Mouse (Mus musculus) E14TG2a.4 (cell line): ENCODE data around the gene Gm42417.

Source experiments
- CTCF ChIP-seq: conservative IDR thresholded peaks from 2 replicates; pipeline ENCODE4 v1.5.1; 2014; ENCODE audit warnings: low read length
- NANOG ChIP-seq: IDR thresholded peaks from 2 replicates; pipeline ENCODE4 v1.6.1; 2014; ENCODE audit warnings: borderline replicate concordance, low read length, mixed read lengths

DNA sequence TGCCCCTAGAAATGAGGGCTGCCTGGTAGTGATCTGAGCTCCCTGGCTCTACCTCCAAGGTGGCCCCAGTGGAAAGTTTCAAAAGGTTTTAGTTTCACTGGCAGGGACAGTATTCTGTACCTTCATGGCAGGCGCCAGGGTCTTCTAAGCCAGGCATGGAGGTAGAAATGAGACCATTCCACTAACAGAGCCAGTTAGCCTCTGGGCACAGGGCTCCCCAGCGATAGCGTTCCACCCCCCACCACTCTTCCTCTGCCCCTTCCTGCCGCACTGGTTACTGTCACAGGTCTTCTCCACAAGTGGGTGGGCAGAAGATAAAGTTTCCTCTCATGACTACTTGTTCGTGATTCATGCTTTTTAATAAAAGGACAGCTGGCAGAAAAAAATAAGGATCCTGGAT, 20.7 kb upstream of the Gm42417 start:
- TF ChIP-seq NANOG (no peak), CTCF (no peak)
